Mouse (Mus musculus) forebrain, embryonic 15.5 days (tissue): Measurements from ENCODE around the gene Gm9747. TPM values are rescaled to one million over a fixed set of nuclear protein-coding genes. Genes with fewer than 3 reads are reported as not detected.
A peak's percentile ranks its signal among the peaks of the same experiment; 100 is the strongest.

Source experiments
- ATAC-seq: fragments of 200-750 bp; cut with Nextera tagmentation; replicated peaks from 2 replicates; pipeline ENCODE4 v1.8.0; 2017; ENCODE audit warnings: mild to moderate bottlenecking, moderate TSS enrichment, moderate library complexity
- H3K27ac ChIP-seq: fragments of 300-500 bp; sonication (generic); replicated peaks from 2 replicates; pipeline ENCODE4 v1.5.1; 2015; ENCODE audit warnings: mild to moderate bottlenecking, inconsistent platforms
- H3K27me3 ChIP-seq: fragments of 300-500 bp; sonication (generic); 2 replicates; pipeline ENCODE4 v1.6.1; 2015; ENCODE audit warnings: inconsistent platforms
- H3K36me3 ChIP-seq: fragments of 300-500 bp; sonication (generic); 2 replicates; pipeline ENCODE4 v1.6.1; 2015; ENCODE audit warnings: mild to moderate bottlenecking, inconsistent platforms
- H3K4me1 ChIP-seq: fragments of 300-500 bp; sonication (generic); 2 replicates; pipeline ENCODE4 v1.6.1; 2015; ENCODE audit warnings: inconsistent platforms
- H3K4me2 ChIP-seq: fragments of 300-500 bp; sonication (generic); replicated peaks from 2 replicates; pipeline ENCODE4 v1.6.1; 2015; ENCODE audit warnings: mild to moderate bottlenecking, inconsistent platforms
- H3K4me3 ChIP-seq: fragments of 300-500 bp; sonication (generic); 2 replicates; pipeline ENCODE4 v1.5.1; 2015; ENCODE audit warnings: mild to moderate bottlenecking, inconsistent platforms
- H3K9ac ChIP-seq: fragments of 300-500 bp; sonication (generic); replicated peaks from 2 replicates; pipeline ENCODE4 v1.6.1; 2015; ENCODE audit warnings: mild to moderate bottlenecking, inconsistent platforms
- H3K9me3 ChIP-seq: fragments of 300-500 bp; sonication (generic); 2 replicates; pipeline ENCODE4 v1.6.1; 2016; ENCODE audit warnings: inconsistent platforms
- WGBS: fragments of 180-500 bp; shearing (Covaris S2); methylation state at CpG from one replicate; pipeline ENCODE4 v1.1.7; 2015; ENCODE audit warnings: mixed read lengths; 5-methylcytosine and 5-hydroxymethylcytosine counted together
- polyA plus RNA-seq: library from polyadenylated mRNA; unstranded; fragments of >200 nt; fragmentation: Nextera tagmentation; extraction: Ambion mirVana; gene quantifications from 2 replicates; pipeline ENCODE4 v1.2.1, GENCODE M21; 2015

Gene Gm9747
- polyA plus RNA-seq: 27.4 and 30.3 TPM in 2 replicates

- WGBS: 93% methylated on average over 3 of the region's 3 CpGs
- Histone ChIP-seq H3K4me3 (no peak within 1 kb of the TSS), H3K9me3 (no peaks in the 10 kb centered on the region), H3K36me3 (peaks cover 14% of the 10 kb centered on the region), H3K4me2 (no peak within 1 kb of the TSS), H3K27ac (no peak within 1 kb of the TSS), H3K27me3 (no peaks in the 10 kb centered on the region), H3K9ac (no peak within 1 kb of the TSS), H3K4me1 (no peaks in the 10 kb centered on the region)
- no peak for ATAC-seq
Measured at GRCm38 (mm10) chr1:82232812-82233211, at the start of gene Gm9747. Gene Gm9747 (plus strand): TSS chr1:82233112.

- ATAC-seq: no peak
- no peaks in the 10 kb centered on the region for H3K27me3 ChIP-seq
- no peak overlapping the region for H3K4me3 ChIP-seq
- no peaks in the 10 kb centered on the region for H3K36me3 ChIP-seq
- no peaks in the 10 kb centered on the region for H3K9me3 ChIP-seq
- H3K9ac ChIP-seq: no peak overlapping the region
- WGBS: 83% methylated on average over 8 of the region's 8 CpGs
- no peaks in the 10 kb centered on the region for H3K4me1 ChIP-seq
- no peak overlapping the region for H3K27ac ChIP-seq
- no peak overlapping the region for H3K4me2 ChIP-seq
Measured at GRCm38 (mm10) chr1:82183913-82184442, 48.9 kb upstream of the Gm9747 start.

- Histone ChIP-seq H3K4me2 (no peak overlapping the region), H3K4me3 (no peak overlapping the region), H3K4me1 (peaks cover 4% of the 10 kb centered on the region), H3K36me3 (no peaks in the 10 kb centered on the region), H3K27ac (no peak overlapping the region), H3K27me3 (no peaks in the 10 kb centered on the region), H3K9me3 (no peaks in the 10 kb centered on the region), H3K9ac (no peak overlapping the region)
- WGBS: 81% methylated on average over 10 of the region's 10 CpGs
- no peak for ATAC-seq
Measured at GRCm38 (mm10) chr1:82188549-82189231, 44.2 kb upstream of the Gm9747 start.

GRCm38 (mm10) chr1:82189516-82189915 is 43.4 kb upstream of the Gm9747 start:
- no peaks in the 10 kb centered on the region for H3K27me3 ChIP-seq
- H3K4me2 ChIP-seq: no peak overlapping the region
- no peaks in the 10 kb centered on the region for H3K9me3 ChIP-seq
- no peaks in the 10 kb centered on the region for H3K36me3 ChIP-seq
- no peak overlapping the region for H3K27ac ChIP-seq
- 0 out of 2 replicates have a peak, but pooled peaks have one; percentile 53 for ATAC-seq
- WGBS: 35% methylated on average over 3 of the region's 3 CpGs
- H3K9ac ChIP-seq: no peak overlapping the region
- H3K4me1 ChIP-seq: peaks cover 4% of the 10 kb centered on the region
- H3K4me3 ChIP-seq: no peak overlapping the region

GRCm38 (mm10) chr1:82191579-82191978 is 41.3 kb upstream of the Gm9747 start:
- Histone ChIP-seq H3K4me2 (no peak overlapping the region), H3K4me1 (peaks cover 4% of the 10 kb centered on the region), H3K9me3 (no peaks in the 10 kb centered on the region), H3K4me3 (no peak overlapping the region), H3K27ac (no peak overlapping the region), H3K9ac (no peak overlapping the region), H3K27me3 (no peaks in the 10 kb centered on the region), H3K36me3 (no peaks in the 10 kb centered on the region)
- ATAC-seq: no peak
- WGBS: 9% methylated on average over 3 of the region's 3 CpGs

GRCm38 (mm10) chr1:82199918-82200317 is 33.0 kb upstream of the Gm9747 start:
- no peaks in the 10 kb centered on the region for H3K9me3 ChIP-seq
- no peak overlapping the region for H3K4me3 ChIP-seq
- H3K36me3 ChIP-seq: no peaks in the 10 kb centered on the region
- ATAC-seq: no peak
- 20% methylated on average over 1 of the region's 1 CpGs for WGBS
- no peak overlapping the region for H3K9ac ChIP-seq
- H3K4me2 ChIP-seq: no peak overlapping the region
- H3K27me3 ChIP-seq: no peaks in the 10 kb centered on the region
- H3K4me1 ChIP-seq: peaks cover 15% of the 10 kb centered on the region; the same call in 1 of the 2 replicates
- peak overlapping the region; percentile 28; the same call in 1 of the 2 replicates for H3K27ac ChIP-seq

GRCm38 (mm10) chr1:82200636-82201035 is 32.3 kb upstream of the Gm9747 start:
- WGBS: 87% methylated on average over 7 of the region's 7 CpGs
- H3K27ac ChIP-seq: no peak overlapping the region
- no peaks in the 10 kb centered on the region for H3K27me3 ChIP-seq
- ATAC-seq: no peak
- no peaks in the 10 kb centered on the region for H3K9me3 ChIP-seq
- H3K4me1 ChIP-seq: peaks cover 15% of the 10 kb centered on the region; the same call in 1 of the 2 replicates
- H3K9ac ChIP-seq: no peak overlapping the region
- no peak overlapping the region for H3K4me2 ChIP-seq
- H3K4me3 ChIP-seq: no peak overlapping the region
- no peaks in the 10 kb centered on the region for H3K36me3 ChIP-seq

- Histone ChIP-seq H3K27me3 (no peaks in the 10 kb centered on the region), H3K36me3 (no peaks in the 10 kb centered on the region), H3K4me3 (no peak overlapping the region), H3K4me1 (peaks cover 6% of the 10 kb centered on the region; the same call in 1 of the 2 replicates), H3K9ac (no peak overlapping the region), H3K9me3 (no peaks in the 10 kb centered on the region), H3K4me2 (no peak overlapping the region), H3K27ac (no peak overlapping the region)
- ATAC-seq: no peak
- 89% methylated on average over 5 of the region's 5 CpGs for WGBS
Measured at GRCm38 (mm10) chr1:82207511-82207910, 25.4 kb upstream of the Gm9747 start.

- H3K27ac ChIP-seq: no peak overlapping the region
- no peak overlapping the region for H3K4me3 ChIP-seq
- H3K4me2 ChIP-seq: no peak overlapping the region
- WGBS: 65% methylated on average over 12 of the region's 12 CpGs
- H3K9me3 ChIP-seq: no peaks in the 10 kb centered on the region
- no peak overlapping the region for H3K9ac ChIP-seq
- no peak for ATAC-seq
- no peaks in the 10 kb centered on the region for H3K27me3 ChIP-seq
- H3K36me3 ChIP-seq: no peaks in the 10 kb centered on the region
- H3K4me1 ChIP-seq: no peaks in the 10 kb centered on the region
Measured at GRCm38 (mm10) chr1:82220673-82221396, 12.1 kb upstream of the Gm9747 start.

- H3K4me2 ChIP-seq: no peak overlapping the region
- no peaks in the 10 kb centered on the region for H3K9me3 ChIP-seq
- no peaks in the 10 kb centered on the region for H3K27me3 ChIP-seq
- no peak overlapping the region for H3K4me3 ChIP-seq
- H3K27ac ChIP-seq: no peak overlapping the region
- no peaks in the 10 kb centered on the region for H3K4me1 ChIP-seq
- ATAC-seq: no peak
- no peak overlapping the region for H3K9ac ChIP-seq
- H3K36me3 ChIP-seq: no peaks in the 10 kb centered on the region
- 55% methylated on average over 1 of the region's 1 CpGs for WGBS
Measured at GRCm38 (mm10) chr1:82221462-82221861, 11.4 kb upstream of the Gm9747 start.

- Histone ChIP-seq H3K9ac (no peak overlapping the region), H3K36me3 (no peaks in the 10 kb centered on the region), H3K4me3 (no peak overlapping the region), H3K4me2 (no peak overlapping the region), H3K9me3 (no peaks in the 10 kb centered on the region), H3K27me3 (no peaks in the 10 kb centered on the region), H3K27ac (no peak overlapping the region), H3K4me1 (no peaks in the 10 kb centered on the region)
- 94% methylated on average over 5 of the region's 5 CpGs for WGBS
- ATAC-seq: no peak
Measured at GRCm38 (mm10) chr1:82223042-82223795, 9.7 kb upstream of the Gm9747 start.

- no peaks in the 10 kb centered on the region for H3K4me1 ChIP-seq
- no peaks in the 10 kb centered on the region for H3K9me3 ChIP-seq
Measured at GRCm38 (mm10) chr1:82228841-82229240, 4.1 kb upstream of the Gm9747 start.

More at GRCm38 (mm10) chr1:82228841-82229240, 4.1 kb upstream of the Gm9747 start:
- H3K4me3 ChIP-seq: no peak overlapping the region
- no peaks in the 10 kb centered on the region for H3K27me3 ChIP-seq
- ATAC-seq: no peak
- H3K4me2 ChIP-seq: no peak overlapping the region
- peaks cover 4% of the 10 kb centered on the region; the same call in 1 of the 2 replicates for H3K36me3 ChIP-seq
- H3K27ac ChIP-seq: no peak overlapping the region
- no peak overlapping the region for H3K9ac ChIP-seq
